Mouse (Mus musculus): ENCODE measurements around the gene Arpc4.

Gene Arpc4

GRCm38 (mm10) chr6:113364518-113365135 is 13.3 kb upstream of the Arpc4 start:
- in situ Hi-C loops (cut with MboI), result no loop called here

GRCm38 (mm10) chr6:113366639-113367038 is 11.3 kb upstream of the Arpc4 start:
- in situ Hi-C loops (cut with MboI), result no loop called here

GRCm38 (mm10) chr6:113367574-113367973 is 10.3 kb upstream of the Arpc4 start:
- in situ Hi-C loops (cut with MboI), result no loop called here

- in situ Hi-C loops (cut with MboI), result no loop called here
Observed at GRCm38 (mm10) chr6:113368124-113368523, 9.8 kb upstream of the Arpc4 start.

GRCm38 (mm10) chr6:113368577-113368976 is 9.3 kb upstream of the Arpc4 start:
- in situ Hi-C loops (cut with MboI), result no loop called here

GRCm38 (mm10) chr6:113370194-113370929 is 7.6 kb upstream of the Arpc4 start:
- in situ Hi-C loops (cut with MboI), result no loop called here

GRCm38 (mm10) chr6:113373491-113373890 is 4.4 kb upstream of the Arpc4 start:
- in situ Hi-C loops (cut with MboI), result no loop called here

- in situ Hi-C loops (cut with MboI), result loop anchor here (5.0 kb wide), 1 partner anchor 50 kb away; the partner anchor contains the start of gene Ogg1
Observed at GRCm38 (mm10) chr6:113377172-113377495, 781 bp upstream of the Arpc4 start.

GRCm38 (mm10) chr6:113379246-113379645 is 1.3 kb downstream of the Arpc4 start:
- in situ Hi-C loops (cut with MboI), result loop anchor here (5.0 kb wide), 1 partner anchor 52 kb away; the partner anchor contains the start of gene Ogg1

- in situ Hi-C loops (cut with MboI), result no loop called here
Observed at GRCm38 (mm10) chr6:113380480-113380879, 2.6 kb downstream of the Arpc4 start.

- in situ Hi-C loops (cut with MboI), result no loop called here
Observed at GRCm38 (mm10) chr6:113384351-113384927, 6.5 kb downstream of the Arpc4 start.

GRCm38 (mm10) chr6:113385160-113385714 is 7.3 kb downstream of the Arpc4 start:
- in situ Hi-C loops (cut with MboI), result no loop called here

GRCm38 (mm10) chr6:113386025-113386424 is 8.1 kb downstream of the Arpc4 start:
- in situ Hi-C loops (cut with MboI), result no loop called here

GRCm38 (mm10) chr6:113388960-113389359 is 11.0 kb downstream of the Arpc4 start, which contains the start of gene Ttll3:
TSS of gene Ttll3 (plus strand) at chr6:113389260.
- in situ Hi-C loops (cut with MboI), result no loop called here

GRCm38 (mm10) chr6:113390715-113391114 is 12.8 kb downstream of the Arpc4 start:
- in situ Hi-C loops (cut with MboI), result no loop called here

GRCm38 (mm10) chr6:113392015-113392386 is 14.1 kb downstream of the Arpc4 start:
- in situ Hi-C loops (cut with MboI), result no loop called here

GRCm38 (mm10) chr6:113392387-113393071 is 14.6 kb downstream of the Arpc4 start:
- in situ Hi-C loops (cut with MboI), result no loop called here

- in situ Hi-C loops (cut with MboI), result no loop called here
Observed at GRCm38 (mm10) chr6:113393951-113394350, 16.0 kb downstream of the Arpc4 start.

GRCm38 (mm10) chr6:113394811-113395210 is 16.9 kb downstream of the Arpc4 start:
- in situ Hi-C loops (cut with MboI), result no loop called here

GRCm38 (mm10) chr6:113395501-113395900 is 17.6 kb downstream of the Arpc4 start:
- in situ Hi-C loops (cut with MboI), result no loop called here

GRCm38 (mm10) chr6:113396270-113397030 is 18.5 kb downstream of the Arpc4 start:
- in situ Hi-C loops (cut with MboI), result no loop called here

Measured in mature B cell (primary cell).